Mouse (Mus musculus) cerebellum, adult 2 months (tissue): ENCODE measurements around the gene 4930402H24Rik.

Source experiments
- CTCF ChIP-seq: fragments of 200-500 bp; IDR thresholded peaks from 2 replicates; pipeline ENCODE4 v1.5.1; 2011; ENCODE audit warnings: low read depth, mild to moderate bottlenecking, control low read depth, low read length, moderate library complexity, borderline replicate concordance; ENCODE audit not compliant: insufficient read depth
- POLR2A ChIP-seq: fragments of 200-500 bp; IDR thresholded peaks from 2 replicates; pipeline ENCODE4 v1.6.1; 2011; ENCODE audit warnings: low read length, control low read depth, borderline replicate concordance; ENCODE audit not compliant: insufficient read depth

GRCm38 (mm10) chr2:130917686-130918085 is 11.5 kb upstream of the 4930402H24Rik start:
- TF ChIP-seq CTCF (no peak), POLR2A (no peak)
